Mouse (Mus musculus) bone marrow, adult 2 months (tissue): ENCODE results near the gene Lrig2.

Experiments
- CTCF ChIP-seq: fragments of 200-500 bp; IDR thresholded peaks from 2 replicates; pipeline ENCODE4 v1.5.1; 2011; ENCODE audit warnings: low read length, control low read depth; ENCODE audit not compliant: control insufficient read depth, insufficient read depth
- POLR2A ChIP-seq: fragments of 200-500 bp; IDR thresholded peaks from 2 replicates; pipeline ENCODE4 v1.6.1; 2011; ENCODE audit warnings: low read depth, mild to moderate bottlenecking, control low read depth, low read length, borderline replicate concordance; ENCODE audit not compliant: control insufficient read depth

GRCm38 (mm10) chr3:104525029-104525428 lies 13.3 kb upstream of the Lrig2 start:
- no peak for TF ChIP-seq CTCF
- no peak for TF ChIP-seq POLR2A
